Mouse (Mus musculus): ENCODE data around the gene Ugt1a8. TPM values are rescaled to one million over a fixed set of nuclear protein-coding genes. Genes with fewer than 3 reads are reported as not detected.
"Not testable (repeated sequence)": the region's sequence is repeated elsewhere in the genome, so short reads cannot be mapped to it uniquely, and the experiment has no call there.

The Ugt1a8 gene
- polyA plus RNA-seq, 1 experiment = 8.3 TPM

GRCm38 (mm10) chr1:88143966-88144675 is 56.5 kb downstream of the Ugt1a8 start:
- H3K4me1 ChIP-seq (ENCODE audit: control insufficient read depth, insufficient read depth, low read length) = peaks cover 19% of the 10 kb centered on the region
- H3K27ac ChIP-seq (ENCODE audit: insufficient read depth, low read depth, low read length); H3K4me3 ChIP-seq (ENCODE audit: insufficient read depth, low read length): not testable (repeated sequence)
- peak; percentile 36 for TF ChIP-seq CTCF (IDR thresholded peaks at IDR 0.05; ENCODE audit: low read depth, low read length)

DNA sequence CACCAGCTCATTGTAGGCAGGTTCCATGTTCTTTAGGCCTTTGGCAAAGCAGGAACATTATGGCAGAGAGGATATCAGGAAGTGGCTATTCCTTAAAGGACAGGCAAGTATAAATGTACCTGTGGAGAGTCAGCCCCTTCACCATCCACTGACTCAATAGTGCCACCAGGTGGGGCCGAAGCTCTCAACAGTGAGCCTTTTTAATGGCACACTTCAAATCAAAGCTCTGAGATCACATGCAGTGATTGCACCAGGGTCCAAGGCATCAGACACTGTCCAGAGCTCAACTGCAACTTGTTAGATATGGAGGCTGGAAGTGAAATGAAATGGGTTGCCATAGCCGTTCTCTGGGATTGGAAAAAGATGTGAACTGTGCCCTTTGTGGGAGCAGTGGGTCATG is 57.7 kb downstream of the Ugt1a8 start:
- H3K4me3 ChIP-seq (ENCODE audit: insufficient read depth, low read length); H3K27ac ChIP-seq (ENCODE audit: insufficient read depth, low read depth, low read length): not testable (repeated sequence)
- H3K4me1 ChIP-seq (ENCODE audit: control insufficient read depth, insufficient read depth, low read length) = peaks cover 30% of the 10 kb centered on the region

- peaks cover 36% of the 10 kb centered on the region for H3K4me1 ChIP-seq (ENCODE audit: control insufficient read depth, insufficient read depth, low read length)
- H3K27ac ChIP-seq (ENCODE audit: insufficient read depth, low read depth, low read length); H3K4me3 ChIP-seq (ENCODE audit: insufficient read depth, low read length): not testable (repeated sequence)
Measured at GRCm38 (mm10) chr1:88150133-88150532, 62.5 kb downstream of the Ugt1a8 start.

DNA sequence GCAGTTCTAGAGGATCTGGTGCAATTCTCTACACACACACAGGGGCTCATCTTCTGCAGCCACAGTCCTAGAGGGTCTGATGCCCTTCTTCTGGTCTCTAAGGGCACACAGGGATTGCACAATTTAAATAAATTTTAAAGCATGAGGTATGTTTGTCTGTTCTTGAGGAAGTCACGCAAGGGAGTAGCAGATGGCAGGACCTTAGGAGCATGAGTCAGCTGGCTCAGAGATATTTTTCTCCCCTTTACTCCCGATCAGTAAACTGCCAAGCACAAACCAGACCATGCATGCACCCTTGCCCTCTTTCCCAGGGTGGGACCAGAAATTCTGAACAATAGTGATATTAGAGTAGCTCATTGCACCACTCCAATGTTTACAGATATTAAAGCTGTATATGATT is 70.8 kb downstream of the Ugt1a8 start:
- Histone ChIP-seq H3K4me3 (ENCODE audit: insufficient read depth, low read length) (no peak overlapping the region), H3K27ac (ENCODE audit: insufficient read depth, low read depth, low read length) (peak overlapping the region; percentile 65), H3K4me1 (ENCODE audit: control insufficient read depth, insufficient read depth, low read length) (peaks cover 14% of the 10 kb centered on the region)
- TF ChIP-seq CTCF (IDR thresholded peaks at IDR 0.05; ENCODE audit: low read depth, low read length) (no peak), POLR2A (IDR thresholded peaks at IDR 0.05; ENCODE audit: borderline replicate concordance, low read depth, low read length) (no peak)

DNA sequence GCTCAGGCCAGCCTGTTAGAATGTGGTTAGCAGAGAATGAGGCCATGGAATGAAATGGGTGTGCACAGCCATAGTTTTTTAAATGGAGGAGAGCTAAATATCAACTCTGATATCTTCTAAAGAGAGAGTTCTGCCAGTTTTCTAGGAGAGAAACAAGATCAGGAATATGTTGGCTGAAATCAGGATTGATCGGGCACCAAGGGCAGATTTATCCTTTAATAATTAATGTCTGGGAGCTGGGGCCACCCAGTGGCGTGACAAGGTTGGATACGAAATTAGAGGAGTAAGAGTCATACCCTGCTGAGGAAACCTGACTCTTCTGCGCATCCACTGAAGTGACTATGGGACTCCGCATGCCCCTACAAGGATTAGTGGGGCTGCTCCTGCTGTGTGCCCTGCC is 78.1 kb downstream of the Ugt1a8 start, which contains the start of gene Ugt1a5:
TSS of gene Ugt1a5 (plus strand) at position 302 of the 400 bp plus-strand sequence.
- Histone ChIP-seq H3K27ac (ENCODE audit: insufficient read depth, low read depth, low read length) (no peak within 1 kb of the TSS), H3K4me3 (ENCODE audit: insufficient read depth, low read length) (no peak within 1 kb of the TSS), H3K4me1 (ENCODE audit: control insufficient read depth, insufficient read depth, low read length) (peaks cover 4% of the 10 kb centered on the region)
- TF ChIP-seq POLR2A (IDR thresholded peaks at IDR 0.05; ENCODE audit: borderline replicate concordance, low read depth, low read length) (no peak), CTCF (IDR thresholded peaks at IDR 0.05; ENCODE audit: low read depth, low read length) (no peak)

DNA sequence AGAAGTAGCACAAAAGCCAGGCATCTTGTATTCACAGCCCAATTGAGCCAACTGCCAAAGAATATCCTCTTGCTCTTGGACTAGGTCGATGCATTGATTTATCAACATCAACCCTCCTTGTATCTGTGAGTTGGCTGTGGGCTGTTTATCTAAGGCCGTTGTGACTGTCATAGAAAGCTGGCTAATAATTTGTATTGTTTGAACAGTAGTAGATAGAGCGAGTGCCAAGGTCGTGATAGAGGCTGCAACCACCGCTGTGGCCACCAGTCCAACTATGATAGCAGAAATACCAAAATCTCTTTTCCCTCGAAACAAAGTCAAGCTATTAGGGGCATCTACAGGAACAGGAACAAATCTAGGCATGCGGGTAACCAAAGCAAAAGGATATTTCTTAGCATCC is 84.6 kb downstream of the Ugt1a8 start:
- not testable (repeated sequence) for H3K4me1 ChIP-seq (ENCODE audit: control insufficient read depth, insufficient read depth, low read length); H3K27ac ChIP-seq (ENCODE audit: insufficient read depth, low read depth, low read length); H3K4me3 ChIP-seq (ENCODE audit: insufficient read depth, low read length)

DNA sequence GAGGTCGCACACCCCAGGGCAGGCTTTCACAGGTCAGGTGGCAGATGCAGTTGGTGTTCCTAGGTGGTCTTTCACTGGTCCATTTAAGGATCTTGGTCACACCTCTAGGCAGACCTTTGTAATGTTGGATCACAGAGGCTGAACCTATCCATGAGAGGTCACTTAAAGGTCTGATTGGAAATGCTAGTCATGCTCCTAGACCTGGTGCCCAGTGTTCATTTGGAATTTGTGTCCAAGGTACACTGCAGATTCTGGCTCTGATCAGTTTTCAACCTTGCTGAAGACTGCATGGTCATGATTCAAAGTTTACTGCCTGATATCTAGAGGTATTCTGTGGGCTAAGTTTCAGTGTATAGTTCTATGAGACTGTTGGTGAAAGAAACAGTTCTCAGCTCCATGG is 92.0 kb downstream of the Ugt1a8 start:
- H3K27ac ChIP-seq (ENCODE audit: insufficient read depth, low read depth, low read length) = no peak overlapping the region
- H3K4me3 ChIP-seq (ENCODE audit: insufficient read depth, low read length) = no peak overlapping the region
- no peak for TF ChIP-seq POLR2A (IDR thresholded peaks at IDR 0.05; ENCODE audit: borderline replicate concordance, low read depth, low read length)
- TF ChIP-seq CTCF (IDR thresholded peaks at IDR 0.05; ENCODE audit: low read depth, low read length) = no peak
- H3K4me1 ChIP-seq (ENCODE audit: control insufficient read depth, insufficient read depth, low read length) = peaks cover 14% of the 10 kb centered on the region

- peaks cover 7% of the 10 kb centered on the region for H3K4me1 ChIP-seq (ENCODE audit: control insufficient read depth, insufficient read depth, low read length)
- H3K27ac ChIP-seq (ENCODE audit: insufficient read depth, low read depth, low read length) = no peak overlapping the region
- TF ChIP-seq CTCF (IDR thresholded peaks at IDR 0.05; ENCODE audit: low read depth, low read length) (no peak), POLR2A (IDR thresholded peaks at IDR 0.05; ENCODE audit: borderline replicate concordance, low read depth, low read length) (no peak)
- H3K4me3 ChIP-seq (ENCODE audit: insufficient read depth, low read length) = no peak overlapping the region
Measured at GRCm38 (mm10) chr1:88186325-88186935, 98.8 kb downstream of the Ugt1a8 start.

DNA sequence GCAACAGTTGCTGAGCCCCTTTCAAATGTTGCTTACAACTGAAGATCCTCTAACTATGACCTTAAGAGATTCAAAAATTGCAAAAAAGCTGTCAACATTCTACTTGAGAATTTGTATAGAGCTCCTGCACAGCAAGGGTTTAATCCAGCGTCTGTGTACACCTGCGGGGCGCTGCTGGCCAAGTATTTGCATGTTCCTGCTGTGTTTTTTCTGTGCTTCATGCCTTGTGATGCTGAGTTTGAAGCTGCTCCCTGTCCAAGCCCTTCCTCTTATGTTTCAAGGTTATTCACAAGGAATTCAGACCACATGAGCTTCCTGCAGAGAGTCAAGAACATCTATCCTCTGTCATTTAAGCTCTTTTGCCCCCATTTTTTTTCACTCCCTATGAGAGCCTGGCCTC is 104.5 kb downstream of the Ugt1a8 start:
- Histone ChIP-seq H3K27ac (ENCODE audit: insufficient read depth, low read depth, low read length) (no peak overlapping the region), H3K4me3 (ENCODE audit: insufficient read depth, low read length) (no peak overlapping the region), H3K4me1 (ENCODE audit: control insufficient read depth, insufficient read depth, low read length) (no peaks in the 10 kb centered on the region)
- TF ChIP-seq POLR2A (IDR thresholded peaks at IDR 0.05; ENCODE audit: borderline replicate concordance, low read depth, low read length) (no peak), CTCF (IDR thresholded peaks at IDR 0.05; ENCODE audit: low read depth, low read length) (no peak)

DNA sequence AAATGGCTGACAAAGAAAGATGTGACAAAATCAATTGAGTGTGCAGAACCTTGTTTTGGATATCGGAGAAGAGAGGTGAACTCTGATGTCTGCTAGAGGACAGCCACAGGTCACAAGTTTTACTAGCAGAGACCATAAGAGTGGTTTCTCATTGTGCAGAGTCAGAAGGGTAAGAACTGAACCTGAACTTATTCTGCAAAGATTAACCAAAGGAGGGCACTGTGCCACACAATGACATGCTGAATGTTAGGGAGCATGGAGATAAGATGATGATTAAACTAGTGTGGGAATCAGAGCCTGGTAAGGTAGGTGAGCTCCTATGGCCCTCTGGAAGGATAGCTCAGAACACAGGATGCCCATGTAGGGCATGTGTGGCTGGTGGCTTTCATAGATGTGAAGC is 108.1 kb downstream of the Ugt1a8 start:
- TF ChIP-seq CTCF (IDR thresholded peaks at IDR 0.05; ENCODE audit: low read depth, low read length) (no peak), POLR2A (IDR thresholded peaks at IDR 0.05; ENCODE audit: borderline replicate concordance, low read depth, low read length) (no peak)
- Histone ChIP-seq H3K4me1 (ENCODE audit: control insufficient read depth, insufficient read depth, low read length) (no peaks in the 10 kb centered on the region), H3K27ac (ENCODE audit: insufficient read depth, low read depth, low read length) (no peak overlapping the region), H3K4me3 (ENCODE audit: insufficient read depth, low read length) (no peak overlapping the region)

DNA sequence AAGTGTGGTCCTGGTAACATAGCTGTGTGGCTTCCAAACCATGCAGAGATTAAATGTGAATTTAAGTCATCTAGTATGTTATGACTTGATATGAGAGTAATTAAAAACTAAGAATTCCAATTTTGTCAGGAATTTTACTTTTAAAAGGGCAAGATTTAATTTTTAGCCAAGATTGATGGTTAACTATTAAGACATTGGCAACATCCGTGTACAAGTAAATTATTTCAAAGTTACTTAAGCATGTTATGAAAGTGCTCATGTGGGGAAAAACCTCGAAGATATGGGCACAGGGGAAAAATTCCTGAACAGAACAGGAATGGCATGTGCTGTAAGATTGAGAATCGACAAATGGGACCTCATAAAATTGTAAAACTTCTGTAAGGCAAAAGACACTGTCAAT is 109.8 kb downstream of the Ugt1a8 start:
- Histone ChIP-seq H3K27ac (ENCODE audit: insufficient read depth, low read depth, low read length) (no peak overlapping the region), H3K4me3 (ENCODE audit: insufficient read depth, low read length) (no peak overlapping the region), H3K4me1 (ENCODE audit: control insufficient read depth, insufficient read depth, low read length) (no peaks in the 10 kb centered on the region)
- TF ChIP-seq CTCF (IDR thresholded peaks at IDR 0.05; ENCODE audit: low read depth, low read length) (no peak), POLR2A (IDR thresholded peaks at IDR 0.05; ENCODE audit: borderline replicate concordance, low read depth, low read length) (no peak)

All from bone marrow macrophage, adult 2 months (primary cell).